Mouse (Mus musculus): ENCODE measurements at regions not wholly inside any gene's neighbourhood (a gene's known extent, or its start where the extent isn't known, plus 50 kb on each side); places are given as distances from the start of the nearest gene placed in this dataset.

DNA sequence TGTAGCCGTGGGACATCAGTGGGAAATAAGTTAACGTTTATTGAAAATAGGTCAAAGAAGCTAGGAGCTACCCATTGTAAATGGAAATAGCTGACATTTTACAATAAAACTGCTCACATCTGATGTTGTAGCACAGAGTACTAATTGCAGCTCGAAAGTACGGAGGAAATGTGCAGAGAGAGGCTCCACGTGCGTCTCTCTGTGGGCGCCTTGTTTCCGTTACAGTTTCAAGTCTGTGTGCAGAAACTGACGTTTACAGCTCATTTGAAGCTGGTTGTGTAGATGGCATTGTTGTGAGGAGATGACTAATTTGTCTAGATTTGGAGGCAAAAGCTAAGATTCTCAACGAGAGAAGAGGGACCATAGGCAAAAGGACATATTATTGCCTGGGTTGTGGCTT, 78.4 kb upstream of the Stard3nl start:
- no peaks in the 10 kb centered on the region for H3K27me3 ChIP-seq (ENCODE audit: control insufficient read depth, insufficient read depth, low read length)
- H3K4me1 ChIP-seq (ENCODE audit: control insufficient read depth, insufficient read depth, insufficient read length) = no peaks in the 10 kb centered on the region
- no peak overlapping the region for H3K27ac ChIP-seq (ENCODE audit: insufficient read depth, low read length)
- no peak for DNase-seq (ENCODE audit: low read depth in 1 of 2, low spot score in 2 of 2)
- no peaks in the 10 kb centered on the region for H3K36me3 ChIP-seq (ENCODE audit: control insufficient read depth, insufficient read depth, low read length)
- 77% methylated on average over 10 of the region's 10 CpGs for WGBS
- no peak overlapping the region for H3K4me3 ChIP-seq (ENCODE audit: extremely low read depth, insufficient read depth, insufficient read length)
- no peak for TF ChIP-seq CTCF (IDR thresholded peaks at IDR 0.05; ENCODE audit: extremely low read depth, insufficient read depth, insufficient read length, insufficient replicate concordance)
- no peak for TF ChIP-seq POLR2A (IDR thresholded peaks at IDR 0.05; ENCODE audit: low read depth, low read length)

DNA sequence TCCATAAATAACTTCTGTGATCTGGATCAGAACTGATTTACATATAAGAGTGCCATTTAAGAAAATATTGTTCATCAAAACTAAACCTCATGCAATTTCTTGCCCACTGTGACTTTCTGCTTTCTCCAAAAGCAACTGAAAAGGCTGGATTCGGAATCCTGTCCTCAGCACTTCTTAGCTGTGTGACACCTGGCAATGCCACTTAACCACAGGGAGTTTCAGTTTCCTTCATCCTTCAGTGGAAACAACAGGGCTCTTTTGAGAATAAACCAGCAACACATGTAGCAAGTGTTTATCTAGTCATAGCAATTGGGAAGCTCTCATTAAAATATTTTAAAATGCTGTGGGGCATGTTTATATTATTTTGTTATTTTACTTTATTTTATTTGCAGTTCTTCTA, 75.1 kb upstream of the Stard3nl start:
- TF ChIP-seq CTCF (IDR thresholded peaks at IDR 0.05; ENCODE audit: extremely low read depth, insufficient read depth, insufficient read length, insufficient replicate concordance) (no peak), POLR2A (IDR thresholded peaks at IDR 0.05; ENCODE audit: low read depth, low read length) (no peak)
- no peaks in the 10 kb centered on the region for H3K36me3 ChIP-seq (ENCODE audit: control insufficient read depth, insufficient read depth, low read length)
- H3K4me1 ChIP-seq (ENCODE audit: control insufficient read depth, insufficient read depth, insufficient read length) = no peaks in the 10 kb centered on the region
- no peak for DNase-seq (ENCODE audit: low read depth in 1 of 2, low spot score in 2 of 2)
- H3K4me3 ChIP-seq (ENCODE audit: extremely low read depth, insufficient read depth, insufficient read length) = no peak overlapping the region
- no peak overlapping the region for H3K27ac ChIP-seq (ENCODE audit: insufficient read depth, low read length)
- WGBS = 55% methylated on average over 1 of the region's 1 CpGs
- H3K27me3 ChIP-seq (ENCODE audit: control insufficient read depth, insufficient read depth, low read length) = no peaks in the 10 kb centered on the region

DNA sequence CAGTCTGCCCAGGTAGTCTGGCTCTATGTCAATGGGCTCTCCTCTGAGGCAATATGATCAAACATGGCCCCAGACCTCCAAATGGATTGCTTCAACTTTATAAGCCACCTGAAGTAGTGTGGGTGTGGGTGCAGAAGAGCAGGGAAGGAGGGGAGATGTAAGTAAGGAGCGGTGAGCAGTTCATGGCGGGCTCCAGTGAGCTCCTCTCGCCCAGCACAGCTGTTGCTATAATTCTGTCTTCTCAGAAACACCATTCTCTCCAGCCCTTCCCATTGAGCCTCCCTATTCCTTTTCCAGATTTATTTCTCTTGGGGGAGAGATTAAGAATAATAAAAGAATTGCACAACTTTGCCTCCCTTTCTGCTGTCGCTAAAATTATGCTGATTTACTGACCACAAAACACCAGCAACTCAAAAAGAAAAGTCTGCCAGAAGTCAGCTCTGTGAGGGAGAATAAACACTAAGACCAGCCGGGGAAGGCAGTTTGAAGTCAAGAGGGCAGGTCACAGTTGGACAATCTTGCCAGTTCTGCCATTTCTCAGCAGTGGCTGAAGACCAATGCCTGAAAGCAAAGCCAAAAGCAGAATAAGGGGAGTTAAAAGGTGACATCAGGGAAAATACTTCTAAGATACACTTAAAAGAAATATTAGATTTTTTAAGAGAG, 71.3 kb upstream of the Stard3nl start:
- TF ChIP-seq CTCF (IDR thresholded peaks at IDR 0.05; ENCODE audit: extremely low read depth, insufficient read depth, insufficient read length, insufficient replicate concordance) (no peak), POLR2A (IDR thresholded peaks at IDR 0.05; ENCODE audit: low read depth, low read length) (no peak)
- no peak for DNase-seq (ENCODE audit: low read depth in 1 of 2, low spot score in 2 of 2)
- no peak overlapping the region for H3K4me3 ChIP-seq (ENCODE audit: extremely low read depth, insufficient read depth, insufficient read length)
- no peaks in the 10 kb centered on the region for H3K36me3 ChIP-seq (ENCODE audit: control insufficient read depth, insufficient read depth, low read length)
- WGBS = 76% methylated on average over 5 of the region's 5 CpGs
- no peaks in the 10 kb centered on the region for H3K27me3 ChIP-seq (ENCODE audit: control insufficient read depth, insufficient read depth, low read length)
- no peaks in the 10 kb centered on the region for H3K4me1 ChIP-seq (ENCODE audit: control insufficient read depth, insufficient read depth, insufficient read length)
- no peak overlapping the region for H3K27ac ChIP-seq (ENCODE audit: insufficient read depth, low read length)

DNA sequence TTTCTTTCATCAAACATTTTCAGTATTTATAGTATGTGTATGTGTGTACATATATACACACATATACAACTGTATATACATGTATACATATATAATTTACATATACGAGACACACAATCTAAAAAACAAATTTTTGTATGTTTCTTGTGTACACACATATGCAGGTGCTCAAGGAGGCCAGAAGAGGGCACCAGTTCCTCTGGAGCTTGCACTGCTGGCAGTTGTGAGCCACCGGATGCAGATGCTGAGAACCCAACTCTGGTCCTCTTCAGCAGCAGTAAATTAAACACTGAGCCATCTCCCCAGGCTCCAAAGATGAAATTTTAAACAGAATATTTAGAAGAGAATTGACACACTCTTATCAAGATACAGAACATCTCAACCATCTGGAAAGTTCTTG, 67.4 kb upstream of the Stard3nl start:
- H3K36me3 ChIP-seq (ENCODE audit: control insufficient read depth, insufficient read depth, low read length) = no peaks in the 10 kb centered on the region
- no peaks in the 10 kb centered on the region for H3K4me1 ChIP-seq (ENCODE audit: control insufficient read depth, insufficient read depth, insufficient read length)
- 93% methylated on average over 2 of the region's 2 CpGs for WGBS
- TF ChIP-seq CTCF (IDR thresholded peaks at IDR 0.05; ENCODE audit: extremely low read depth, insufficient read depth, insufficient read length, insufficient replicate concordance) (no peak), POLR2A (IDR thresholded peaks at IDR 0.05; ENCODE audit: low read depth, low read length) (no peak)
- H3K4me3 ChIP-seq (ENCODE audit: extremely low read depth, insufficient read depth, insufficient read length) = no peak overlapping the region
- no peak overlapping the region for H3K27ac ChIP-seq (ENCODE audit: insufficient read depth, low read length)
- H3K27me3 ChIP-seq (ENCODE audit: control insufficient read depth, insufficient read depth, low read length) = no peaks in the 10 kb centered on the region
- no peak for DNase-seq (ENCODE audit: low read depth in 1 of 2, low spot score in 2 of 2)

DNA sequence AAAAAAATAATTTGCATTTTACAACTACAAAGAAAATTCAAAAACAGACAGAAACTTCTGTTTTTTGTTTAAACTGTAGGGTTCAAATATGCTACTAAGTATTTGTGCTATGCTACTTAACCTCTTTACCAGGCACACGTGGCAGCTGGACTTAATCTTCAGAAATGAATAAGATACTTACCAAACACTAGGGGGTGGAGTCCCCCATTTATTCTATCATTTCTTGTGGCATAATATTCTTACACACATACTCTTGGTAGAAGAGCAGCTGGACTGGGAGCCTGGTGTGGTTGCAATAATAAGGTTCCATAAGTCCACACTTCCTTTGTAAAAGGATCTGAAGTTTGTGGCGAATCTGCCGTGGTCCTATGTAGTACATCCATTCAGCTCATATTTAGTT, 53.8 kb upstream of the Stard3nl start:
- Histone ChIP-seq H3K27me3 (ENCODE audit: control insufficient read depth, insufficient read depth, low read length) (no peaks in the 10 kb centered on the region), H3K36me3 (ENCODE audit: control insufficient read depth, insufficient read depth, low read length) (no peaks in the 10 kb centered on the region), H3K4me1 (ENCODE audit: control insufficient read depth, insufficient read depth, insufficient read length) (no peaks in the 10 kb centered on the region), H3K4me3 (ENCODE audit: extremely low read depth, insufficient read depth, insufficient read length) (no peak overlapping the region), H3K27ac (ENCODE audit: insufficient read depth, low read length) (no peak overlapping the region)
- no peak for DNase-seq (ENCODE audit: low read depth in 1 of 2, low spot score in 2 of 2)
- 72% methylated on average over 3 of the region's 3 CpGs for WGBS
- no peak for TF ChIP-seq POLR2A (IDR thresholded peaks at IDR 0.05; ENCODE audit: low read depth, low read length)
- TF ChIP-seq CTCF (IDR thresholded peaks at IDR 0.05; ENCODE audit: extremely low read depth, insufficient read depth, insufficient read length, insufficient replicate concordance) = no peak
